Mouse (Mus musculus) erythroid progenitor cell, adult 5-6 weeks (primary cell): ENCODE measurements around the gene Gxylt2. TPM values are rescaled to one million over a fixed set of nuclear protein-coding genes. Genes with fewer than 3 reads are reported as not detected.

ENCODE experiments used
- ATAC-seq: replicated peaks from 2 replicates; pipeline ENCODE4 v1.8.0; 2016; ENCODE audit warnings: moderate number of reproducible peaks, mild to moderate bottlenecking, moderate TSS enrichment, inconsistent platforms; ENCODE audit not compliant: poor library complexity, low FRiP score, severe bottlenecking
- total RNA-seq, 2 experiments: library from RNA; stranded (forward) in 1 of 2; stranded (reverse) in 1 of 2; fragments of 150-400 nt in 1 of 2; fragments of 186-747, 209-891 nt in 1 of 2; gene quantifications; 2 replicates each; pipeline versions ENCODE4 v1.2.3 to v1.2.4; 2015 to 2017; ENCODE audit warnings: low replicate concordance in 2 of 2

Gxylt2 gene
- total RNA-seq, 2 experiments from 2014 or later, result not detected

DNA sequence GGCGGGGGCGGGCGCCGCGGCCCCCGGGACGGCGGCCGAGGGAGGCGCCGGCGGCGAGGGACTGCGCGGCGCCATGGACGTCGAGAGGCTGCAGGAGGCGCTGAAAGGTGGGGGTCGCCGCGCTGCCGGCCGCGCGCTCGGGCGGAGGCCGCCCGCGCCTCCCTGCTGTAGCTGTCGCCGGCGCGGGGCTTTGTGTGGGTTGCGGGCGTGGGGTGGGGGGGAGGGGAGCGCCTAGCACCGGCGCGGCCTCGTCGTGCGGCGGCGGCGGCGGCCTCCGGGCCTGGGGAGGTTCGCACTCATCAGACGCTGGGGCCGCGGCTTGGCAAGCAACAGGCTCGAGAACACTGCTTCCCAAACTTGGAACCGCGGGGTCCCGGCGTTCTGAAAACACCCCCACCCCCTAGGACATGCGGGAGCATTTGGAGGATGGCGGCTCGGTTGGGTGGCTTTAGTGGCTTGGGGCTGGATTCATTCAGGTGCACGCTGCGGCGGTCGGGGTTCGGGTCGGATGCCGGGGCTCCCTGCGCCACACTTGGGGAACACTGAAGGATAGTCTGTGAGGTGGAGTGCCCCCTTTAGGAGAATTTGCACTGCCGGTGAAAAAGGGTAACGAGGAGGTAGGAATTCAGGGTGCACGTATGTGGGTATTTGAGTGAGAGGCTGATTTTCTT, 129.4 kb downstream of the Gxylt2 start:
- ATAC-seq, result peak; percentile 73

DNA sequence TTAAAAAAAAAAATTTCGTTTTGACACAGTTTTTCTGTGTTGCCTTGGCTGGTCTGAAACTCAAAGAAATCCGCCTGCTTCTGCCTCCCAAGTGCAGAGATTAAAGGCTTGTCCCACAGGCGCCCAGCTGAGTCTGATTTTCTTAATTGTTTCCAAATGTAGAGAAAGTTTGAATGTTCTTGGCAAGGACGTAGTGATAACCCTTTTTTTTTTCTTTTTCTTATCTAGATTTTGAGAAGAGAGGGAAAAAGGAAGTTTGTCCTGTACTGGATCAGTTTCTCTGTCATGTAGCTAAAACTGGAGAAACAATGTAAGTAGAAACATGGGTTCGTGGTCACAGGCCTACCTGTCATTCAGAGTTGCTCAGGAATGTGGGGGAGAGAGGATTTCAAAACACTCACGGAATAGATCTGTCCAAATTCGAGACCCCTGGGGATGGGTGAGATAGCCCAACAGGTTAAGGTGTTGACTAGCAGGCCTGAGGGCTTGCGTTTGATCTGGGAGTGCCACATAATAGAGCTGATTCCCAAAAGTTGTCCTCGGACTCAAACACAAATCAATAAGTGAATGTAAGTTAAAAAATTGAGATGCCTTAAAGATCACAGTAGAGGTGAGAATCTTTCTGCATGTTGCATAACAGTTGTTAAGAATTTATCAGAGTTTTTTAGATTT, 130.1 kb downstream of the Gxylt2 start:
- ATAC-seq, result no peak

DNA sequence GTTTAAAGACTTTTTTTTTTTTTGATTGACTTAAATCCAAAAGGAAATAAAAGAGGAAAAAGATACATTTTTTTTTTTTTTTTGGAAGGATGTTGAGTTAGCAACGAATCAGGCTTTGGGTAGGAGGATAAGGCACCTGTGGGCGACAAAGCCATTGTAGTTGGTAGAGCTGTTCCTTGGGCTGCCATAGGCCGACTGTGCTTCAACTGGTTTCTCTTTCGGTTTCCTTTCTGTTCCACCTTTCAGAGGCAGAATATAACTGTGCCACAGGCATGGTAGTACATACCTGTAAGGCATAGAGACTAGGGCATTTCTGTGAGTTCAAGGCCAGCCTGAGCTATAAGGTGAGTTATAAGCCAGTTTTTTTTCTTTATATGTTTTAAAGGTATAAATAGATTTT, 140.5 kb downstream of the Gxylt2 start:
- no peak for ATAC-seq

DNA sequence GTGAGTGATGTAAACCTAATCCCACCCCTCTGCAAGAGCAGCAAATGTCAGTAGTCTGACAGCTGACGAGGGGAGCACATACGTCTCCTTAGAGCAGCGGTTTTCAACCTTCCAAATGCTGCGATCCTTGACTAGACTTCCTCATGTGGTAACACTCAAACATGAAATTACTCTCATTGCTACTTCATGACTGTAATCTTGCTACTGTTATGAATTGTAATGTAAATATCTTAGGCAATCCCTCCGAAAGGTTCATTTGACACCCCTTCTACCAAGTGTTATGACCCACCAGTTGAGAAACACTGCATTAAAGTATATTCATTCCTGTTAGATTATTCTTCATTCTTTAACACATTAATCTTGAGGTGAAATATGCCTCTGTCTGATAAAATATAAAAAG, 142.7 kb downstream of the Gxylt2 start:
- ATAC-seq, result no peak

DNA sequence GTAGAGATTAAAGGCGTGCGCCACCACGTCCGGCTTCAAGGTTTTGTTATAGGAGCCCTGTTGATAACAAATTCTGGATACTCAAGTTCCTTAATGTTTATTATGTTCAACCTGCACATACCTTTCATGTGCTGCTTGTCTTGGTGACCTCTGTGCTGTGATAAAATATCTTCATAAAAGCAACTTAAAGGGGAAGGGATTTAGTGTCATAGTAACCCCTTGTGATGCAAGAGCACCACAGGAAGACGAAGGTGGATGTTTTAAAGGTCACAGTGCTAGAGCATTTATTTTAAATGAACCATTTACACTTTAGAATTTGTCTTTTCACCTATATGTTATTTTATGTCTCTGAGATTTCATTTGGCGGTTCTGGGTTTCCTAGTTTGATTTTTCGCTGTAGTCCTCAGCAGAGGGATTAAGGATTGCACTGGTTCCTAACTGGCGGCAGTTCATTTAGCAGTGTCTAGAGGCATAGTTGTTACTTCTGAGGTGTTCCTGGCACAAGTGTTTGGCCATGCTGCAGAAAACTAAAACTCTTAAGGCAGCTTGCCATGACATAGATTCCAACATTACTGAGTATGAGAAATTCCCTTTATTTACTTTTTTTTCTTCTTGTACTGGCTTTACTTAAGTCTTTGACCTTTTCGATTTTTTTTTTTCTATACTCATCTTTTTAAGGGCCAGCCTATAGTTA, 144.3 kb downstream of the Gxylt2 start:
- no peak for ATAC-seq

DNA sequence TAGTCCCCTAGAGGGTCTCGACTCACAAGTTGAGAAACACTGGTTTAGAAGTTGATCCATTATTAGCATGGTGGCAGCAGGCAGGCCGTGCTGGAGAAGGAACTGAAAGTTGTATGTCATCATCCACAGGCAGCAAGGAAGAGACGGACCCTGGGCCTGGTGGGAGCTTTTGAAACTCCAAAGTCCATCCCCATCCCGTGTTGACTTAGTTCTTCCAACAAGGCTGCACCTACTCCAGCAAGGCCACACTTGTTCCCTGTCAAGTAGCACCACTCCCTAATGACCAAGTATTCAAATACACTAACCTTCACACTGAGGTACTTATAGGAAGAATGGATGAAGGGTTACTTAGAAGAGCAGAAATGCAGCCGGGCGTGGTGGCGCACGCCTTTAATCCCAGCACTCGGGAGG, 146.1 kb downstream of the Gxylt2 start:
- ATAC-seq, result no peak

DNA sequence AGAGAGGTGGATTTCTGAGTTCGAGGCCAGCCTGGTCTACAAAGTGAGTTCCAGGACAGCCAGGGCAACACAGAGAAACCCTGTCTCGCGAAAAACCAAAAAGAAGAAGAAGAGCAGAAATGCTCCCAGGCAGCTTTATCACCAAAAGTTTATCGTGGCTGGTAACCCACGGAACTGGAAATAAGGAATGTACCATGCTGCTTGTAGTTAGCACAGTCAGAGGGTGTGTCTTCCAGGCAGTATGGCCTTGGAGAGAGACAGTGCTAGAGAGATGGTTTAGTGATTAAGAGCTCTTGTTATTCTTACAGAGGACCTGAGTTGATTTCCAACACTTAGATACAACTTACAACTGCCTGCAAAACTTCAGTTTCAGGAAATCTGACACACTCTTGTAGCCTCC, 146.5 kb downstream of the Gxylt2 start:
- ATAC-seq, result no peak

Other genes starting within 250 kb of the Gxylt2 start
- under 0.01 and 1.7 TPM in 2 replicates for gene Shq1, start 33.6 kb upstream of the Gxylt2 start, total RNA-seq (2015; ENCODE audit: low replicate concordance)
- gene Shq1, start 33.6 kb upstream of the Gxylt2 start, total RNA-seq (2017; ENCODE audit: low replicate concordance), result 0.30 and 3.7 TPM in 2 replicates
- gene Ppp4r2, start 128.9 kb downstream of the Gxylt2 start, total RNA-seq (2015; ENCODE audit: low replicate concordance), result 32.8 and 37.3 TPM in 2 replicates
- gene Ppp4r2, start 128.9 kb downstream of the Gxylt2 start, total RNA-seq (2017; ENCODE audit: low replicate concordance), result 56.7 and 102 TPM in 2 replicates